Mouse (Mus musculus) right cerebral cortex, postnatal 25 days (tissue): ENCODE data around the gene Nin.
A peak's percentile ranks its signal among the peaks of the same experiment; 100 is the strongest.
"Not testable (repeated sequence)": the region's sequence is repeated elsewhere in the genome, so short reads cannot be mapped to it uniquely, and the experiment has no call there.

Experiments used
- DNase-seq: peaks from one replicate; pipeline ENCODE4 v3.0.0; 2022

Gene Nin

GRCm38 (mm10) chr12:70113351-70113750 is at the start of gene Nin:
Nin (minus strand) TSS chr12:70113717.
- no peak for DNase-seq

GRCm38 (mm10) chr12:70161057-70161456 is 47.5 kb upstream of the Nin start:
- DNase-seq: no peak

GRCm38 (mm10) chr12:70157292-70158066 is 44.0 kb upstream of the Nin start:
- DNase-seq: no peak

- DNase-seq: no peak
Measured at GRCm38 (mm10) chr12:70156222-70156621, 42.7 kb upstream of the Nin start.

- no peak for DNase-seq
Measured at GRCm38 (mm10) chr12:70153842-70154241, 40.3 kb upstream of the Nin start, which contains the start of gene Abhd12b. Abhd12b (plus strand) TSS chr12:70154142.

GRCm38 (mm10) chr12:70148631-70149265 is 35.2 kb upstream of the Nin start:
- no peak for DNase-seq

GRCm38 (mm10) chr12:70147986-70148630 is 34.6 kb upstream of the Nin start:
- DNase-seq: no peak

- no peak for DNase-seq
Measured at GRCm38 (mm10) chr12:70145586-70145985, 32.1 kb upstream of the Nin start.

- no peak for DNase-seq
Measured at GRCm38 (mm10) chr12:70144637-70145448, 31.3 kb upstream of the Nin start.

- not testable (repeated sequence) for DNase-seq
Measured at GRCm38 (mm10) chr12:70144106-70144587, 30.6 kb upstream of the Nin start.

- no peak for DNase-seq
Measured at GRCm38 (mm10) chr12:70140993-70141576, 27.6 kb upstream of the Nin start.

GRCm38 (mm10) chr12:70140542-70140941 is 27.0 kb upstream of the Nin start:
- no peak for DNase-seq

- DNase-seq: no peak
Measured at GRCm38 (mm10) chr12:70139871-70140270, 26.4 kb upstream of the Nin start.

- DNase-seq: no peak
Measured at GRCm38 (mm10) chr12:70137626-70138025, 24.1 kb upstream of the Nin start.

- no peak for DNase-seq
Measured at GRCm38 (mm10) chr12:70137095-70137494, 23.6 kb upstream of the Nin start.

- no peak for DNase-seq
Measured at GRCm38 (mm10) chr12:70136185-70136756, 22.8 kb upstream of the Nin start.

GRCm38 (mm10) chr12:70134627-70135235 is 21.2 kb upstream of the Nin start:
- DNase-seq: no peak

- peak; percentile 51 for DNase-seq
Measured at GRCm38 (mm10) chr12:70131042-70131675, 17.6 kb upstream of the Nin start.

- no peak for DNase-seq
Measured at GRCm38 (mm10) chr12:70129105-70129504, 15.6 kb upstream of the Nin start.

- no peak for DNase-seq
Measured at GRCm38 (mm10) chr12:70126626-70127025, 13.1 kb upstream of the Nin start.

- no peak for DNase-seq
Measured at GRCm38 (mm10) chr12:70119552-70119951, 6.0 kb upstream of the Nin start.
